21 mouse cellular contexts compared by ENCODE assay signal in the genomic region with DNA sequence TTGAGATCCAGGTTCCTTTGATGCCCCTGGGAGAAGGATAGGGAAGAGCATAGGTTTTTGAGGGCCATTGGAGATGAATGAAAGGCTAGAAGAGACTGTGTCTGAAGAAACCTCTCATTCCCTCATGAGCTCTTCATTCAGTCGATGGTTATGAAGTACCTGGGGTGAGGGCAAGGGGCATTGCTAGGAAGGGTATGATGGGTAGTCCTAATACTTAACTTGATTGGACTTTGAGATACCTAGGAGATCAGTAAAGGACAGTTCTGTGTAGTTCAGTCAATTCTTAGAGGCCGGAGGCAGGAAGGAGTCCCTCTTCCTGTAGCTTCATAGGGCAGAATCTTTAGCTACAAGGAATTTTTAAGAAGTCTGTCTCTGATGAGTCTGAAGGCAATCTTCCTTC.
"Had no signal": no experiment of that assay in that cellular context is flagged by ENCODE, and none has a peak within 500 bp of the region (broad histone marks: within the 10 kb centered on the region; RNA-seq: fewer than 3 reads in every experiment).

No protein-coding gene starts in this region.

- H3K27ac ChIP-seq: heart, adult 2 months; heart, embryonic 10.5 days; heart, embryonic 13.5 days; heart, embryonic 15.5 days; hindbrain, embryonic 10.5 days; hindbrain, embryonic 12.5 days; hindbrain, embryonic 13.5 days; hindbrain, embryonic 14.5 days; hindbrain, embryonic 15.5 days; hindbrain, postnatal 0 days; intestine, embryonic 15.5 days; kidney, postnatal 0 days; layer of hippocampus, adult 2 months; left cerebral cortex, adult 2 months had no signal

- H3K36me3 ChIP-seq: heart, embryonic 10.5 days; heart, embryonic 12.5 days; heart, embryonic 13.5 days; heart, embryonic 15.5 days; hindbrain, embryonic 10.5 days; hindbrain, embryonic 12.5 days; hindbrain, embryonic 13.5 days; hindbrain, embryonic 15.5 days; intestine, embryonic 15.5 days; kidney, embryonic 15.5 days had no signal

- H3K4me3 ChIP-seq: heart, adult 2 months; heart, embryonic 10.5 days; heart, embryonic 12.5 days; heart, embryonic 13.5 days; heart, embryonic 15.5 days; hindbrain, embryonic 10.5 days; hindbrain, embryonic 12.5 days; hindbrain, embryonic 13.5 days; hindbrain, embryonic 15.5 days; intestine, embryonic 15.5 days; kidney, embryonic 15.5 days; layer of hippocampus, adult 2 months; left cerebral cortex, adult 2 months had no signal

- H3K27me3 ChIP-seq: heart, embryonic 12.5 days; heart, embryonic 13.5 days; heart, embryonic 15.5 days; hindbrain, embryonic 12.5 days; hindbrain, embryonic 13.5 days; hindbrain, embryonic 15.5 days; intestine, embryonic 15.5 days; kidney, embryonic 15.5 days had no signal

- DNase-seq: heart, adult 2 months; heart, postnatal 36 days; heart, postnatal 4 days; kidney, postnatal 10 days; layer of hippocampus, adult 9-11 months; layer of hippocampus, postnatal 36 days had no signal

- H3K4me1 ChIP-seq: heart, embryonic 10.5 days; heart, embryonic 12.5 days; heart, embryonic 13.5 days; heart, embryonic 15.5 days; hindbrain, embryonic 10.5 days; hindbrain, embryonic 12.5 days; hindbrain, embryonic 13.5 days; hindbrain, embryonic 15.5 days; intestine, embryonic 15.5 days; kidney, embryonic 15.5 days had no signal
